Comparison of ENCODE assay signal across 27 mouse cellular contexts in the genomic region with DNA sequence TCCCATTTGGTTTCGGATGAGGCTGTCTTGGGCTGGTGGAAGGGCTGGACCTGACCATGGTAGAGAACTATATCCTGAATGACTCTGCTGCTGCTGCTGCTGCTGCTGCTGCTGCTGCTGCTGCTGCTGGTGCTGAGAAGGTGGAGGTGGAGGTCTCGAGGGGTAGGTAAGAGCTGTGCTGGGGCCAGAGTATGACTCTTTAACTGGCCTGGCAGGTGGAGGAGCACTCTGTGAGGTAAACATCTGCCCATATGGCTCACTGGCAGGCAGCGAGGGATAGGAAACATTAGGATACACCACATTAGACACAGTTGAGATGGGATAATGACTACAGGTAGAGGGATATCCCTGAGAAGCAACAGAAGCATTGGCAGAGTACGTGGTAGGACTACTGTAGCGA.
"Had no signal": no experiment of that assay in that cellular context is flagged by ENCODE, and none has a peak within 500 bp of the region (broad histone marks: within the 10 kb centered on the region; RNA-seq: fewer than 3 reads in every experiment).

No protein-coding gene starts in this region.

- H3K4me3 ChIP-seq: embryonic facial prominence, embryonic 10.5 days; embryonic facial prominence, embryonic 12.5 days; embryonic facial prominence, embryonic 13.5 days; embryonic facial prominence, embryonic 15.5 days; erythroblast, embryonic 14.5 days; forebrain, embryonic 10.5 days; forebrain, embryonic 12.5 days; forebrain, embryonic 13.5 days; forebrain, embryonic 15.5 days; gastrocnemius, adult 2 months; heart, adult 2 months had no signal

- DNase-seq: cerebellum, adult 2 months; cerebellum, adult 8-10 months; cerebellum, adult 9-10 months; cerebellum, adult 9-11 months; cerebellum, postnatal 10 days; cerebellum, postnatal 14 days; cerebellum, postnatal 25 days; cerebellum, postnatal 36 days; embryo, embryonic 11 days; forebrain, postnatal 0 days; gastrocnemius, adult 2 months; gastrocnemius, postnatal 10 days; gastrocnemius, postnatal 14 days; gastrocnemius, postnatal 25 days; gastrocnemius, postnatal 36 days; heart, adult 2 months had no signal

- H3K27me3 ChIP-seq: embryonic facial prominence, embryonic 12.5 days; embryonic facial prominence, embryonic 13.5 days; embryonic facial prominence, embryonic 15.5 days; forebrain, embryonic 12.5 days; forebrain, embryonic 13.5 days; forebrain, embryonic 15.5 days had no signal

- ATAC-seq: forebrain, embryonic 13.5 days; forebrain, embryonic 14.5 days; forebrain, embryonic 15.5 days; forebrain, embryonic 16.5 days; forebrain, postnatal 0 days had no signal

- H3K27ac ChIP-seq: embryonic facial prominence, embryonic 10.5 days; embryonic facial prominence, embryonic 12.5 days; embryonic facial prominence, embryonic 13.5 days; embryonic facial prominence, embryonic 15.5 days; forebrain, embryonic 10.5 days; forebrain, embryonic 12.5 days; forebrain, embryonic 13.5 days; forebrain, embryonic 15.5 days; gastrocnemius, adult 2 months; heart, adult 2 months had no signal

- H3K4me1 ChIP-seq: embryonic facial prominence, embryonic 10.5 days; embryonic facial prominence, embryonic 12.5 days; embryonic facial prominence, embryonic 13.5 days; embryonic facial prominence, embryonic 15.5 days; forebrain, embryonic 10.5 days; forebrain, embryonic 12.5 days; forebrain, embryonic 13.5 days; forebrain, embryonic 15.5 days had no signal

- H3K9me3 ChIP-seq: forebrain, embryonic 15.5 days had no signal

- H3K4me2 ChIP-seq: embryonic facial prominence, embryonic 12.5 days; embryonic facial prominence, embryonic 13.5 days; embryonic facial prominence, embryonic 15.5 days; forebrain, embryonic 12.5 days; forebrain, embryonic 13.5 days; forebrain, embryonic 15.5 days had no signal

- H3K9ac ChIP-seq: embryonic facial prominence, embryonic 12.5 days; embryonic facial prominence, embryonic 13.5 days; embryonic facial prominence, embryonic 15.5 days; forebrain, embryonic 12.5 days; forebrain, embryonic 13.5 days; forebrain, embryonic 15.5 days; forebrain, postnatal 0 days had no signal
